Mouse (Mus musculus): ENCODE results near the gene Tmem135.

- TF ChIP-seq CTCF (IDR thresholded peaks at IDR 0.05) = no peak
- TF ChIP-seq EP300 (IDR thresholded peaks at IDR 0.05; ENCODE audit: insufficient read depth, low read depth, low read length) = no peak
- TF ChIP-seq POLR2A (IDR thresholded peaks at IDR 0.05; ENCODE audit: insufficient read depth, low read depth, low read length) = no peak
Measured at GRCm38 (mm10) chr7:89173018-89173417, 231.0 kb downstream of the Tmem135 start.

All from heart, adult 2 months (tissue).